Mouse (Mus musculus) E14TG2a.4 (cell line): Measurements from ENCODE around the gene Agap3.

ENCODE experiments used
- CTCF ChIP-seq: conservative IDR thresholded peaks from 2 replicates; pipeline ENCODE4 v1.5.1; 2014; ENCODE audit warnings: low read length
- POU5F1 ChIP-seq: IDR thresholded peaks from 2 replicates; pipeline ENCODE4 v1.6.1; 2014; ENCODE audit warnings: low read length, borderline replicate concordance

GRCm38 (mm10) chr5:24466762-24467161 is 14.8 kb downstream of the Agap3 start:
- no peak for TF ChIP-seq CTCF
- no peak for TF ChIP-seq POU5F1
